Mouse (Mus musculus): ENCODE results near the gene Il1rl2.

DNA sequence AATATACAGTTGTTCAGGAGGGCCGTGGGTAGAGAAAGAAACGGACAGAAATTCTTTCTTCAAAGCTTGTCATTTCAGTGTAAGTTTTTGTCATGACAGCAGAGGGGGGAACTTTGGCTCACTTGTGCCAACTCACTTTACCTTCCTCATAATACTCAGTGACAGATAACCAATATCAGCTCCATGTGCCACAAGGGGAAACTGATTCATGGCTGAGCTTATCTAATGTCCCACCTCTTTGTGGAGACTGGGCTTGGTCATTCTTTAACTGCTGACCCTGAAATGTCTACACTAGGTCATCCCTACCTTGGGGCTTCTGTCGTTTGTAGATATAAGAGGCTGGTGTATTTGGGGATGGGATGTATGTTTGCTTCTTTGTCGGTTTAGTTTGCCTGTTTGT, 46.5 kb upstream of the Il1rl2 start:
- TF ChIP-seq CTCF (IDR thresholded peaks at IDR 0.05; ENCODE audit: control insufficient read depth, insufficient read depth, low read length) = no peak
- no peak for TF ChIP-seq POLR2A (IDR thresholded peaks at IDR 0.05; ENCODE audit: borderline replicate concordance, control insufficient read depth, low read depth, low read length)

Measured in bone marrow, adult 2 months (tissue).